Mouse (Mus musculus) testis, adult 2 months (tissue): ENCODE measurements around the gene Tiam1. TPM values are rescaled to one million over a fixed set of nuclear protein-coding genes. Genes with fewer than 3 reads are reported as not detected.
A peak's percentile ranks its signal among the peaks of the same experiment; 100 is the strongest.

ENCODE experiments used
- H3K27ac ChIP-seq: fragments of 200-500 bp; 2 replicates; pipeline ENCODE4 v1.5.1; 2012; ENCODE audit warnings: low read depth, low read length; ENCODE audit not compliant: control insufficient read depth, insufficient read depth
- H3K27me3 ChIP-seq: fragments of 200-500 bp; 2 replicates; pipeline ENCODE4 v1.6.1; 2012; ENCODE audit warnings: mild to moderate bottlenecking, low read length, moderate library complexity; ENCODE audit not compliant: control insufficient read depth, insufficient read depth
- H3K36me3 ChIP-seq: fragments of 200-500 bp; 2 replicates; pipeline ENCODE4 v1.6.1; 2012; ENCODE audit warnings: mild to moderate bottlenecking, low read length; ENCODE audit not compliant: control insufficient read depth, insufficient read depth
- H3K4me1 ChIP-seq: fragments of 200-500 bp; 2 replicates; pipeline ENCODE4 v1.6.1; 2012; ENCODE audit warnings: low read length; ENCODE audit not compliant: control insufficient read depth, insufficient read depth
- H3K4me3 ChIP-seq: fragments of 200-500 bp; 2 replicates; pipeline ENCODE4 v1.5.1; 2012; ENCODE audit warnings: low read depth, mild to moderate bottlenecking, low read length, moderate library complexity, mixed read lengths; ENCODE audit not compliant: control insufficient read depth
- CTCF ChIP-seq: fragments of 200-500 bp; IDR thresholded peaks from 2 replicates; pipeline ENCODE4 v1.5.1; 2012; ENCODE audit warnings: low read depth, mild to moderate bottlenecking, inconsistent platforms, low read length, moderate library complexity; ENCODE audit not compliant: control insufficient read depth, insufficient read depth, insufficient replicate concordance
- POLR2A ChIP-seq: fragments of 200-500 bp; IDR thresholded peaks from 2 replicates; pipeline ENCODE4 v1.6.1; 2012; ENCODE audit warnings: low read depth, mild to moderate bottlenecking, inconsistent platforms, low read length, moderate library complexity; ENCODE audit not compliant: control insufficient read depth
- polyA plus RNA-seq: library from polyadenylated mRNA; depleted of rRNA; stranded (reverse); fragments of >200 nt; gene quantifications from 2 replicates; pipeline ENCODE4 v1.2.3, GENCODE M21; 2012

The Tiam1 gene
- polyA plus RNA-seq, 1 experiment, result 9.6 TPM

- H3K4me3 ChIP-seq, result no peak overlapping the region
- H3K27ac ChIP-seq, result no peak overlapping the region
- no peaks in the 10 kb centered on the region for H3K27me3 ChIP-seq
- no peaks in the 10 kb centered on the region for H3K36me3 ChIP-seq
- H3K4me1 ChIP-seq, result no peaks in the 10 kb centered on the region
- TF ChIP-seq CTCF (no peak), POLR2A (no peak)
These were observed 246.6 kb downstream of the Tiam1 start for GRCm38 (mm10) chr16:89896885-89897546.

GRCm38 (mm10) chr16:89896392-89896791 lies 247.2 kb downstream of the Tiam1 start:
- Histone ChIP-seq H3K4me3 (no peak overlapping the region), H3K27ac (no peak overlapping the region), H3K4me1 (no peaks in the 10 kb centered on the region), H3K36me3 (no peaks in the 10 kb centered on the region), H3K27me3 (no peaks in the 10 kb centered on the region)
- TF ChIP-seq POLR2A (no peak), CTCF (peak; percentile 86; the same call in 1 of the 2 replicates)

GRCm38 (mm10) chr16:89895283-89895682 lies 248.3 kb downstream of the Tiam1 start:
- H3K4me3 ChIP-seq, result no peak overlapping the region
- TF ChIP-seq CTCF (no peak), POLR2A (no peak)
- no peaks in the 10 kb centered on the region for H3K4me1 ChIP-seq
- H3K36me3 ChIP-seq, result no peaks in the 10 kb centered on the region
- no peaks in the 10 kb centered on the region for H3K27me3 ChIP-seq
- H3K27ac ChIP-seq, result no peak overlapping the region

GRCm38 (mm10) chr16:89894816-89895215 lies 248.8 kb downstream of the Tiam1 start:
- Histone ChIP-seq H3K4me1 (no peaks in the 10 kb centered on the region), H3K27me3 (no peaks in the 10 kb centered on the region), H3K27ac (no peak overlapping the region), H3K4me3 (no peak overlapping the region), H3K36me3 (no peaks in the 10 kb centered on the region)
- TF ChIP-seq POLR2A (no peak), CTCF (no peak)

GRCm38 (mm10) chr16:89890515-89891189 lies 252.9 kb downstream of the Tiam1 start:
- H3K36me3 ChIP-seq, result no peaks in the 10 kb centered on the region
- H3K4me3 ChIP-seq, result no peak overlapping the region
- TF ChIP-seq POLR2A (no peak), CTCF (no peak)
- H3K27me3 ChIP-seq, result no peaks in the 10 kb centered on the region
- H3K27ac ChIP-seq, result no peak overlapping the region
- H3K4me1 ChIP-seq, result no peaks in the 10 kb centered on the region

- Histone ChIP-seq H3K27ac (no peak overlapping the region), H3K4me3 (no peak overlapping the region), H3K4me1 (no peaks in the 10 kb centered on the region; the same call in 1 of the 2 replicates), H3K36me3 (no peaks in the 10 kb centered on the region), H3K27me3 (no peaks in the 10 kb centered on the region)
- TF ChIP-seq CTCF, result no peak
These were observed 253.6 kb downstream of the Tiam1 start for GRCm38 (mm10) chr16:89889890-89890462.

- H3K27me3 ChIP-seq, result no peaks in the 10 kb centered on the region
- peak overlapping the region; percentile 46 for H3K4me3 ChIP-seq
- no peak for TF ChIP-seq CTCF
- no peak for TF ChIP-seq POLR2A
- H3K4me1 ChIP-seq, result peaks cover 8% of the 10 kb centered on the region
- H3K27ac ChIP-seq, result no peak overlapping the region
- no peaks in the 10 kb centered on the region for H3K36me3 ChIP-seq
These were observed 257.0 kb downstream of the Tiam1 start for GRCm38 (mm10) chr16:89886561-89886960.
